Mouse (Mus musculus) liver, embryonic 15.5 days (tissue): ENCODE data around the gene Cabp2. TPM values are rescaled to one million over a fixed set of nuclear protein-coding genes. Genes with fewer than 3 reads are reported as not detected.
A peak's percentile ranks its signal among the peaks of the same experiment; 100 is the strongest.
"Not testable (repeated sequence)": the region's sequence is repeated elsewhere in the genome, so short reads cannot be mapped to it uniquely, and the experiment has no call there.

Experiments
- ATAC-seq: fragments of 200-750 bp; cut with Nextera tagmentation; 2 replicates; pipeline ENCODE4 v1.8.0; 2017; ENCODE audit warnings: moderate number of reproducible peaks, mild to moderate bottlenecking, moderate library complexity; ENCODE audit not compliant: insufficient read depth
- H3K27ac ChIP-seq: fragments of 300-500 bp; sonication (generic); replicated peaks from 2 replicates; pipeline ENCODE4 v1.5.1; 2015; ENCODE audit warnings: mild to moderate bottlenecking, inconsistent platforms
- H3K27me3 ChIP-seq: fragments of 300-500 bp; sonication (generic); 2 replicates; pipeline ENCODE4 v1.6.1; 2015; ENCODE audit warnings: mild to moderate bottlenecking, inconsistent platforms
- H3K36me3 ChIP-seq: fragments of 300-500 bp; sonication (generic); replicated peaks from 2 replicates; pipeline ENCODE4 v1.6.1; 2015; ENCODE audit warnings: moderate library complexity, mild to moderate bottlenecking, inconsistent platforms
- H3K4me1 ChIP-seq: fragments of 300-500 bp; sonication (generic); replicated peaks from 2 replicates; pipeline ENCODE4 v1.6.1; 2015; ENCODE audit warnings: inconsistent platforms
- H3K4me2 ChIP-seq: fragments of 300-500 bp; sonication (generic); 2 replicates; pipeline ENCODE4 v1.6.1; 2015; ENCODE audit warnings: moderate library complexity, mild to moderate bottlenecking, inconsistent platforms
- H3K4me3 ChIP-seq: fragments of 300-500 bp; sonication (generic); replicated peaks from 2 replicates; pipeline ENCODE4 v1.5.1; 2015; ENCODE audit warnings: mild to moderate bottlenecking, inconsistent platforms
- H3K9ac ChIP-seq: fragments of 300-500 bp; sonication (generic); 2 replicates; pipeline ENCODE4 v1.6.1; 2015; ENCODE audit warnings: moderate library complexity, mild to moderate bottlenecking, inconsistent platforms
- H3K9me3 ChIP-seq: fragments of 300-500 bp; sonication (generic); replicated peaks from 2 replicates; pipeline ENCODE4 v1.6.1; 2016; ENCODE audit warnings: inconsistent platforms
- WGBS: fragments of 180-500 bp; shearing (Covaris S2); methylation state at CpG from one replicate; pipeline ENCODE4 v1.1.7; 2015; ENCODE audit warnings: mixed read lengths; ENCODE audit not compliant: insufficient replicate concordance; 5-methylcytosine and 5-hydroxymethylcytosine counted together
- polyA plus RNA-seq: library from polyadenylated mRNA; unstranded; fragments of >200 nt; fragmentation: Nextera tagmentation; extraction: Ambion mirVana; gene quantifications from 2 replicates; pipeline ENCODE4 v1.2.1, GENCODE M21; 2015

Gene Cabp2
- polyA plus RNA-seq, 1 experiment from 2014 or later, result 0.38 TPM

DNA sequence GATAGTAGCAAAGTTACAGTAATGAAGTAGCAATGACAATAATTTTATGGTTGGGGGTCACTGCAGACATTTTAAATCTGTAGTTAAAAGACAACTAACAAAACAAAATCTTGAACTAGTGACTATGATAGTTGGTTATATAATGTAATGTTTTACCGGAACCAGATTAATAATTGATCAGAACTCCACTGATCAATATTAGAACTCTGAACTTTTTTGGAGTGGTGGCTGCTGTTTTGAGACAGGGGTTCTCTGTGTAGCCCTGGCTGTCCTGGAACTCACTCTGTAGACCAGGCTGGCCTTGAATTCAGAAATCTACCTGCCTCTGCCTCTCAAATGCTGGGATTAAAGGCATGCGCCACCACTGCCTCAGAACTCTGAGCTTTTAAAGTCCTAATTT, 13.1 kb upstream of the Cabp2 start:
- peak; percentile 33; the same call in 1 of the 2 replicates for ATAC-seq
- Histone ChIP-seq H3K4me1 (peaks cover 24% of the 10 kb centered on the region), H3K27ac (peak overlapping the region; percentile 76)
- not testable (repeated sequence) for H3K9me3 ChIP-seq, H3K27me3 ChIP-seq, H3K4me3 ChIP-seq, H3K36me3 ChIP-seq, H3K9ac ChIP-seq, H3K4me2 ChIP-seq
- 72% methylated on average over 2 of the region's 2 CpGs for WGBS

DNA sequence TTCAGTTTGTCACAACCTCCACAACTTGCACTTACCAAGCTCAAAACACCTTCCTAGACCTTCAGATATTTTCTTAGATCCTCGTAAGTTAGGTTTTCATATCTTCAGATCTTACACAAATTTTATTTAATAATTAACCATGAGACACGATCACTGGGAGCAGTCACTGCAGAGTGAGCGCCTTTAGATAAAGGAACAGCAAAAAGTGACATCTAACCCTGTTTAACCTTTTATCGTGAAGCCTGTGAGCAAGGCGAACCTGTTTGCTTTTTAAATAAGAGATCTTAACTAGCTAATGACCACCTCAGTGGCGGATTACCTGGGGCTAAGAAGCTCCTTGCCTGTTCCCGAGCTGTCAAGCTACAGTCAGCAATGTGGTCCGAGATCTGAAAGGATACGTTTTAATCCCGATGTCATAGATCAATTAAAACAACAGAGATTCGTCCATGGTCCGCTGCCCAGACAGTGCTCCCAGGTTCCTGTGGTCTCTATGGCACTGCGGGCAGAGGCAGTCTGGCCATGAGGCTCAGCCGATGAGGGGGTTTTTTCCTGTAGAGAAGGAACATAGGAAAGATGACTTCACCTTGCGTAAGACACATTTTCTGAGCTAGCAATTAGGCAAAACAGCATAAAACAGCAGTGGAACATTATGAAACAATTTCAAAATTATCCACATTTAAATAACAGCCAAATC, 12.5 kb upstream of the Cabp2 start:
- no peak overlapping the region for H3K4me3 ChIP-seq
- no peak overlapping the region; the same call in 1 of the 2 replicates for H3K4me2 ChIP-seq
- WGBS, result 61% methylated on average over 15 of the region's 15 CpGs
- H3K36me3 ChIP-seq, result no peaks in the 10 kb centered on the region
- H3K4me1 ChIP-seq, result peaks cover 24% of the 10 kb centered on the region
- peak; percentile 53 for ATAC-seq
- peak overlapping the region; percentile 76 for H3K27ac ChIP-seq
- no peak overlapping the region for H3K9ac ChIP-seq
- H3K9me3 ChIP-seq, result no peaks in the 10 kb centered on the region
- H3K27me3 ChIP-seq, result no peaks in the 10 kb centered on the region

DNA sequence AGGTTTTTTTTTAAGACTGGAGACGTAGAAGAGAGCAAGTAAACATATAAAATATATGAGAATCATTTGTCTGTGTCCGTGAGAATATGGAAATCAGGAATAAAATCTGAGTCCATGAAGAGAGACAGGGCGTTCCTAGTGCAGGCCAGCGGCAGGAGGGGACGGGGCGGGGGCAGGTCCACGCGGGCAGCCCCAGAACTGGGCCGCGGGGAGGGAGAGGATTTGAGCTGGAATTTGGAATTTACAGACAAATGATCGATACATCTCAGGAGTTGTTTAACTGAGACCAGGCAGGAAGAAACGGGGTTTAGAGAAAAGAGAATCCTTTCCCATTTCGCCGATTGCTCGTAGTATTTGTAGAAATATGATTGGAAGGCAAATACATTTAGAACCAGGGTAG, 11.1 kb upstream of the Cabp2 start:
- no peaks in the 10 kb centered on the region for H3K27me3 ChIP-seq
- H3K4me2 ChIP-seq, result peak overlapping the region; percentile 18; the same call in 1 of the 2 replicates
- no peaks in the 10 kb centered on the region for H3K36me3 ChIP-seq
- peak overlapping the region; percentile 71 for H3K27ac ChIP-seq
- 60% methylated on average over 15 of the region's 15 CpGs for WGBS
- H3K9me3 ChIP-seq, result no peaks in the 10 kb centered on the region
- no peak overlapping the region for H3K9ac ChIP-seq
- 0 out of 2 replicates have a peak, but pooled peaks have one; percentile 23 for ATAC-seq
- H3K4me3 ChIP-seq, result no peak overlapping the region
- H3K4me1 ChIP-seq, result peaks cover 23% of the 10 kb centered on the region

DNA sequence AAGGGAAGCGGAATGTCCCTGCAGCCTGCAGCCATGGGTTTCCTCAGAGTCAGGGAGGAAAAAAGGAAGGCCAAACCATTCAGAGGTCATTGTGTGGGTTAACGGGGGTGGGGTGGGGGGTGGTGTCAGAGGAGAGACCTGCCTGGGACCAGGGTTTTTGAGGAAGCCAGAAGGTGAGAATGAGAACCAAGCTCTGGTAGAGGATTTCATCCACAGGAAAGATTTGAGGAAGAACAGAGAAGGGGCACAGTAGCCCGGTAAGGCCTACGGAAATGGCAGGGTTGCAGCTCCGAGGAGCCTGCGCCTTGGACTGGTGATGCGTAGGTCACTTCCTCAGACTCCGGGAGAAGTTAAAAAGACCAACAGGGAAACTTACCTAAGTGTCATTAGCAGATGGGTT, 10.6 kb upstream of the Cabp2 start:
- Histone ChIP-seq H3K4me3 (no peak overlapping the region), H3K36me3 (no peaks in the 10 kb centered on the region), H3K4me2 (peak overlapping the region; percentile 18; the same call in 1 of the 2 replicates), H3K4me1 (peaks cover 23% of the 10 kb centered on the region), H3K27ac (peak overlapping the region; percentile 71), H3K27me3 (no peaks in the 10 kb centered on the region), H3K9me3 (no peaks in the 10 kb centered on the region), H3K9ac (no peak overlapping the region)
- no peak for ATAC-seq
- WGBS, result 35% methylated on average over 8 of the region's 8 CpGs

DNA sequence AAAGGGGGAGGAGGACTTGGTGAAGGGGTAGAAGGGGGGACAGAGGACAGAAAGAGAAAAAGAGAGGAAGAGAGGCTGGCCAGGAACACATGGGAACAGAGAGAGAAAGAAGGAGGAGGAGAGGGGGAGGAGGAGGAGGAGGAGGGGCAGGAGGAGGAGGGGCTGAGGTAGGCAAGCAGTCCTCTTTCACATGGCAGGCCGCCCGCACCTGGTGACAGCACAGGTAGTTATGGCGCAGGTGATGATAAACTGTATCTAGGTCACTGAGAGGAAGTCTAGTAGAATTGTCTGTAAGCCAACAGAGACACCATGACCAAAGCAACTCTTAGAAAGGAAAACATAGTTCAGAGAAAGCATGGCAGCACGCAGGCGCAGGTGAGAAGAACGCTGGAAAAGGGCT, 10.0 kb upstream of the Cabp2 start:
- Histone ChIP-seq H3K27ac (peak overlapping the region; percentile 71), H3K4me2 (no peak overlapping the region), H3K27me3 (no peaks in the 10 kb centered on the region), H3K4me1 (peaks cover 21% of the 10 kb centered on the region), H3K9ac (no peak overlapping the region), H3K4me3 (no peak overlapping the region), H3K9me3 (no peaks in the 10 kb centered on the region), H3K36me3 (no peaks in the 10 kb centered on the region)
- ATAC-seq, result no peak
- WGBS, result 81% methylated on average over 6 of the region's 6 CpGs

DNA sequence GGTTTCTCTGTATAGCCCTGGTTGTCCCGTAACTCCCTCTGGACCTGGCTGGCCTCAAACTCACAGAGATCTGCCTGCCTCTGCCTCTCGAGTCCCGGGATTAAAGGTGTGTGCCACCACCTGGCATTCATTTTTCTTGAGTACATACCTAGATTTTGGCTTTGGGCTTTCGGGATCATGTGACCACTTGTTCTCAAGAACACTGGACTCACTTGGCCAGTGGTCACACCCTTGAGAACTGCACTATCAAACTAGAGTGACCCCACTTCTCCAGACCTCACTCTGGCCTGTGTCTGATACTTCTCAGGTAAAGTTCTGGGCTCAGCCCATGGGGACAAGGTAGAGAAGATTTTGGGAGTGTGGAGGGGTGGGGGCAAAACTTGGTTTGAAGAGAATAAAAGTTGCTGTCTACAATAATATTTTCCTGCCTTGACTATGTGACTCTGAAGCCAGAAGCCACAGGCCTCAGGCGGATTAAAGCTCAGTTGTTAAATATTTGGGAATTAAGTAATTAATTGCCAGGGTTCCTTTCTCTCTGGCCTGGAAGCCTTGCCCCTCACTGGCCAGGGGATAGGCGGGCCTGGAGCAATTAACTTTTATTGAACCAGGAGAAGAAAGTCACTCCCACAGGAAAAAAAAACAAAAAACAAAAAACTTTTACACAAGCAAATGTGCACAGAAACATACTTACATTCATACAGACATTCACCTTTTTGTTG, 8.5 kb upstream of the Cabp2 start:
- H3K9me3 ChIP-seq, result no peaks in the 10 kb centered on the region
- no peak for ATAC-seq
- H3K9ac ChIP-seq, result no peak overlapping the region
- no peak overlapping the region for H3K4me3 ChIP-seq
- no peaks in the 10 kb centered on the region for H3K27me3 ChIP-seq
- H3K4me2 ChIP-seq, result no peak overlapping the region
- WGBS, result 72% methylated on average over 6 of the region's 6 CpGs
- no peaks in the 10 kb centered on the region for H3K36me3 ChIP-seq
- H3K4me1 ChIP-seq, result peaks cover 20% of the 10 kb centered on the region
- no peak overlapping the region for H3K27ac ChIP-seq

DNA sequence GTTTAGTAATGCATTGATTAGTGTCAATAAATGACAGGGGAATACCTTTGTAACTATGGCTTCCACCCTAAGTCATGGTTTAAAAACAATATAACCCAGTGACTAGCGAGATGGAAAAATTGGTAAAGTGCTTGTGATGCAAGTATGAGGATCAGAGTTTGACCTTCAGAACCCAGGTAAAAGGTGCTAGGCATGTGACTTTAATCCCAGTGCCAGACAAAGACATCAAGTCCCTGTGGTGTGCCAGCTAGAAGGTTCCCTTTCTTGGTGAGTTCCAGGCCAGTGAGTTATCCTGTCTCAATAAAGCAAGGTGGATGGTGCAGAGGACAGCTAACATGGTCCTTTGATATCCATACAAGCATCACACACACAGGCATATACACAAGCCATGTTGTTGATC, 5.8 kb upstream of the Cabp2 start:
- no peak overlapping the region for H3K27ac ChIP-seq
- H3K4me1 ChIP-seq, result peaks cover 39% of the 10 kb centered on the region
- WGBS, result 66% methylated on average over 1 of the region's 1 CpGs
- no peak overlapping the region for H3K4me3 ChIP-seq
- H3K9me3 ChIP-seq, result no peaks in the 10 kb centered on the region
- H3K36me3 ChIP-seq, result no peaks in the 10 kb centered on the region
- ATAC-seq, result no peak
- H3K4me2 ChIP-seq, result no peak overlapping the region
- H3K9ac ChIP-seq, result no peak overlapping the region
- no peaks in the 10 kb centered on the region for H3K27me3 ChIP-seq

DNA sequence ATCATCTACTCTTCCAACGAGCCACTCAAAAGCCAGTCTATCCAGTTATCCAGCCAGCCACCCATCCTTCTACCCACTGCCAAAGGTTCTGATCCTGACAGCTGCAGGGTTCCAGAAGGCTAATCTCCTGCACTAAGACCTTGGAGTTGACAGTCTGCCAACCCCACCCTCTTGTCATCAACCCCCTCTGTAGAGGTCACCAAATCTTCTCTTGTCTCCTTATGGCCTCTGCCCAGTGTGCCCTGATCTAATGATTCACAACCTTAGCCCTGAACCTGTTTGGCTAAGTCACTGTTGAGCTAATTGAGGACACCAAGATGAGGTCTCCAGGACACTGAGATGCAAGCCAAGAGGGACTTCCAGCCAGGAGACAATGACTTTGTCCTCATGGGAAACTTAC, 1.8 kb upstream of the Cabp2 start:
- Histone ChIP-seq H3K4me3 (no peak overlapping the region), H3K9me3 (no peaks in the 10 kb centered on the region), H3K27ac (peak overlapping the region; percentile 12; the same call in 1 of the 2 replicates), H3K4me2 (no peak overlapping the region), H3K4me1 (peaks cover 49% of the 10 kb centered on the region), H3K9ac (no peak overlapping the region), H3K27me3 (peaks cover 12% of the 10 kb centered on the region; the same call in 1 of the 2 replicates), H3K36me3 (no peaks in the 10 kb centered on the region)
- no peak for ATAC-seq
- WGBS, result 47% methylated on average over 1 of the region's 1 CpGs

DNA sequence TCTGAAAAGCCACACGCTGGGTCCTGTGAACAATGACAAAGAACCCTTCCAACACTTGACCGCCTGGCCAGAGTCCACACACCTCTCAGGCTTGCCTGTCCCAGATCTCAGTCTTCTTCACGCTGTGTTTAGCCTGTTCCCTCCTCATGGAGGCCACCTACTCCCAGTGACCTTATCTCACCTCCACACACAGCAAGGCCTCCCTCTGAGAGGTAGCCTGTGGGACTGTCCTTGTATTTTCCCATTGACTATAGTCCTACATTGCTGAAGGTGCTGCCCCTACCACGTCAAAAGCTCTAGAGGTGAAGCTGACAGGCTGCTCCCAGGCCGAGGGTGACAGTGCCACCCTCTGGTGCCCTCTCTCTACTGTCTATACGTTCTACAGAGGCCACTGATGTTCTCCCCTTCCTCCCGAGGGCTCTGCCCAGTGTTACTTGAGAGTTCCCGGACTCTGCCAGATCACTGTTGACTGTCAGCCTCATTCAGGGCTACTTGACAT, 818 bp upstream of the Cabp2 start:
- H3K9ac ChIP-seq, result peak overlapping the region; percentile 44; the same call in 1 of the 2 replicates
- H3K27ac ChIP-seq, result peak overlapping the region; percentile 83
- H3K4me2 ChIP-seq, result peak overlapping the region; percentile 55
- H3K9me3 ChIP-seq, result no peaks in the 10 kb centered on the region
- WGBS, result 36% methylated on average over 8 of the region's 8 CpGs
- H3K36me3 ChIP-seq, result no peaks in the 10 kb centered on the region
- H3K4me3 ChIP-seq, result 0 out of 2 replicates have a peak overlapping the region, but pooled peaks have one; percentile 12
- ATAC-seq, result peak; percentile 90
- H3K27me3 ChIP-seq, result peaks cover 12% of the 10 kb centered on the region; the same call in 1 of the 2 replicates
- peaks cover 55% of the 10 kb centered on the region for H3K4me1 ChIP-seq

DNA sequence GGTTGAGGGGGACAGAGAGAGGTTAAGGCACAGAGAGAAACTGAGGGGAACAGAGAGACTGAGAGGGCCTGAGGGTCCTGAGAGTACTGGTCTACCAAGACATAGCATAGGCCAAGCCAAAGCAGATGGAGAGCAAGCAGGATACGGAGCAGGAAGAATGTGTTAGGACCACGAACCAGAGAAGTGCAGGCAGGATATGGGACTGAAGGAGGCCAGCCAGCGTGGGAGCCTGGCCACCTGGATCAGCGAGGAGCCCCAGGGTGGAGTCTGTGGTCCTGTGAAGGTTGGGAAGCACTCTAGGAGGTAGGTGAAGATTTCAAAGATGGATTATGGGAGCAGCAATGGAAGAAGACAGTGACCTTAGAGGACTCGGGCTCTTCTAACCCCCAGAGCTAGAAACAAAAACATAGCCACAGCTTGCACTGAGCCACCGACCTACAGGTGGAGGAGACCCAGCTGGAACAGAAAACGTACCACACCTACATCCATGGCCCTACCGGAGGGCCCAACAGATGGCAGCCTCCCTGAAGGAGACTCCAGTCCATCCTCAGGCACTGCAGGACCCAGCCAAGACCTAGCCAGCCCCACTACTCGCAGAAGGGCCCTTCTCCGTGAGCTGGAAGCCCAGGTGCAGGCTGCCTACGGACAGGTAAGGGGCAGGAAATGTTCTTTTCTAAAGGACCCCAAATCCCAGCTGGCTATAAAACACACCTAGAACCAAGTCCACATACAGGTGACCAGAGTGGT, 1.0 kb downstream of the Cabp2 start:
- H3K27ac ChIP-seq, result no peak overlapping the region
- H3K27me3 ChIP-seq, result peaks cover 24% of the 10 kb centered on the region; the same call in 1 of the 2 replicates
- H3K4me2 ChIP-seq, result no peak overlapping the region
- H3K4me1 ChIP-seq, result peaks cover 55% of the 10 kb centered on the region
- H3K4me3 ChIP-seq, result no peak overlapping the region
- 72% methylated on average over 11 of the region's 11 CpGs for WGBS
- no peaks in the 10 kb centered on the region for H3K9me3 ChIP-seq
- H3K9ac ChIP-seq, result no peak overlapping the region
- ATAC-seq, result no peak
- no peaks in the 10 kb centered on the region for H3K36me3 ChIP-seq

DNA sequence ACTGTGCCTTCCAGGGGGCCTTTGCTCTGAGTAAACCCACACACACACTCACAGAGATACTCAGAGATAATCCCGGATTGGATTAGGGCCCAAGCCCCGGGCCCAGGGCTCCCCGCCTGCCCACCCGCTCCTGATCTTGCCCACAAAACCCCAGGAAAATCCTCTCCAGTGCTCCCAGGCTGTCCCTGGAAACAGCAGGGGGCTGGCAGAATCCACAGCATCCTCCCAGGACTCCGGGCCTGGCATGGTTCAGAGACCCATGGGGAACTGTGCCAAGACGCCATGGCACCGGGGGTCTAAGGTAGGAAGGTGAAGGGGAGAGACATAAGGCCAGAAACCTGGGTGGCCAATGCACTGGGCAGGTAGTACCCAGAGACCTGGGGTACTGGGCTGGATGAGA, 1.9 kb downstream of the Cabp2 start:
- no peak overlapping the region for H3K27ac ChIP-seq
- no peak overlapping the region for H3K4me3 ChIP-seq
- H3K9me3 ChIP-seq, result no peaks in the 10 kb centered on the region
- H3K36me3 ChIP-seq, result no peaks in the 10 kb centered on the region
- no peak for ATAC-seq
- peaks cover 24% of the 10 kb centered on the region; the same call in 1 of the 2 replicates for H3K27me3 ChIP-seq
- peaks cover 50% of the 10 kb centered on the region for H3K4me1 ChIP-seq
- 80% methylated on average over 7 of the region's 7 CpGs for WGBS
- no peak overlapping the region for H3K4me2 ChIP-seq
- no peak overlapping the region for H3K9ac ChIP-seq
